Mouse (Mus musculus) forebrain, embryonic 10.5 days (tissue): ENCODE measurements at regions not wholly inside any gene's neighbourhood (a gene's known extent, or its start where the extent isn't known, plus 50 kb on each side); places are given as distances from the start of the nearest gene placed in this dataset.
"Not testable (repeated sequence)": the region's sequence is repeated elsewhere in the genome, so short reads cannot be mapped to it uniquely, and the experiment has no call there.

Source experiments
- DNase-seq: peaks from one replicate; pipeline ENCODE4 v3.0.0-alpha.2; 2017; ENCODE audit warnings: low spot score; ENCODE audit errors: extremely low spot score
- H3K27ac ChIP-seq: fragments of 300-500 bp; sonication (generic); 2 replicates; pipeline ENCODE4 v1.5.1; 2016; ENCODE audit warnings: mild to moderate bottlenecking
- H3K27me3 ChIP-seq: fragments of 300-500 bp; sonication (generic); 2 replicates; pipeline ENCODE4 v1.6.1; 2016; ENCODE audit warnings: mild to moderate bottlenecking; ENCODE audit not compliant: poor library complexity, severe bottlenecking
- H3K36me3 ChIP-seq: fragments of 300-500 bp; sonication (generic); replicated peaks from 2 replicates; pipeline ENCODE4 v1.6.1; 2016; ENCODE audit warnings: mild to moderate bottlenecking, moderate library complexity
- H3K4me1 ChIP-seq: fragments of 300-500 bp; sonication (generic); 2 replicates; pipeline ENCODE4 v1.6.1; 2016
- H3K4me3 ChIP-seq: fragments of 300-500 bp; sonication (generic); 2 replicates; pipeline ENCODE4 v1.5.1; 2016; ENCODE audit warnings: mild to moderate bottlenecking, moderate library complexity
- H3K9me3 ChIP-seq: fragments of 300-500 bp; sonication (generic); 2 replicates; pipeline ENCODE4 v1.6.1; 2016; ENCODE audit warnings: mild to moderate bottlenecking, moderate library complexity
- WGBS: fragments of 180-500 bp; shearing (Covaris S2); methylation state at CpG from one replicate; pipeline ENCODE4 v1.1.7; 2016; 5-methylcytosine and 5-hydroxymethylcytosine counted together

DNA sequence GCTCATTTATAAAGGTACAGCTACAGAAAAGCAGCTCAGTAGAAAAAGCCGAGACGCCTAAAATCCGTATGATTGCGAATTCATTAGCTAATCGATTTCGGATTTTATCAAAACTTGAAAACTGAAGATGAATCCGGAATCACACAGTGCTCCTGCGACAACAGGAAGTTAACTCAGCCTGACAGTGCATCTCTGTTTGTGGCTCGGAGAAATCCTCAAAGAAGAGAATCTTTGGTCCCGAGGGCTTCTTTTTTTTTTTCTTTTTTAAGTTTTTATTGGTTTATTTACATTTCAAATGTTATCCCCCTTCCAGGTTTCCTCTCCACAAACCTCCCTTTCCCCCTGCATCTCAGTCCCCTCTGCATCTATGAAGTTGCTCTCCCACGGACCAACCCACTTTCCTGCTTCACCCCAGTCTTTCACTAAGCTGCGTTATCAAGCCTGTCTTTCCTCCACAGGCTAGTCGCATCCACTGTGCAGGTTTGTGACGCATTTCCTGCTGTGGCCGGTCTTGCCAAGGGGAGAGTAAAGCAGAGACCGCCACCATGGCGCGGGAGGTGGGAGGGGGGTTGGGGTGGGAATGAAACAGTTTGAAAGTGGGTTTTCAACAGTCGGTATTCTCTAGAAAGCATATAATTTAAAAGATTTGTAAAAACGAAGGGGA, 593.4 kb upstream of the Snrpn start:
- H3K9me3 ChIP-seq, H3K36me3 ChIP-seq, H3K4me1 ChIP-seq, H3K27me3 ChIP-seq: not testable (repeated sequence)
- H3K4me3 ChIP-seq = peak overlapping the region; percentile 24; the same call in 1 of the 2 replicates
- peak overlapping the region; percentile 41; the same call in 1 of the 2 replicates for H3K27ac ChIP-seq
- WGBS = 55% methylated on average over 20 of the region's 20 CpGs
- peak; percentile 15 for DNase-seq

DNA sequence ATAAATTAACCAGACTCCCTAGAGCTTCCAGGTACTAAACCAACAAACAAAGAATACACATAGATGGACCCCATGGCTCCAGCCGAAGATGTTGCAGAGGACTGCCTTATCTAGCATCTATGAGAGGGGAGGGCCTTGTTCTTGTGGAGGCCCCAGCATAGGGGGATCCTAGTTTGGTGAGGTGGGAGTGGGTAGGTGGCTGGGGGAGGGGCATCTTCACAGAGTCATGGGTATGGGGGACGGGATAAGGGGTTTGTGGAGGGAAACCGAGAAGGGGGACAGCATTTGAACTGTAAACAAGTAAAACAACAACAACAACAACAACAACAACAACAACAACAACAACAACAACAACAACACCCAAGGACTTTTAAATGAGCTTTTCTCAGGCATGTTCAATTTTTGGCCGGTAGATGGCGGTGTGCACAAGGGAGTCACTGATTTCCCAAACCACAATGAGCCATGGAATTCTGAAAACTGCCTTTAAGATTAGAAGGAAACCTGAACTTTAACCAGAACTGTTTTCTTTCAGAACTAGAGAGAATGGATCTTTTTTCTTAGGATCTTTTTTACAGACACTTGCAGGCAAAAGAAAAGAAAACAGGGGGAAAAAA, 588.2 kb upstream of the Snrpn start:
- not testable (repeated sequence) for H3K27ac ChIP-seq, H3K9me3 ChIP-seq, H3K27me3 ChIP-seq, H3K4me1 ChIP-seq, H3K36me3 ChIP-seq, H3K4me3 ChIP-seq
- WGBS = 23% methylated on average over 5 of the region's 5 CpGs
- peak; percentile 24 for DNase-seq
